Mouse (Mus musculus): ENCODE measurements at regions not wholly inside any gene's neighbourhood (a gene's known extent, or its start where the extent isn't known, plus 50 kb on each side); places are given as distances from the start of the nearest gene placed in this dataset.
"Not testable (repeated sequence)": the region's sequence is repeated elsewhere in the genome, so short reads cannot be mapped to it uniquely, and the experiment has no call there.

DNA sequence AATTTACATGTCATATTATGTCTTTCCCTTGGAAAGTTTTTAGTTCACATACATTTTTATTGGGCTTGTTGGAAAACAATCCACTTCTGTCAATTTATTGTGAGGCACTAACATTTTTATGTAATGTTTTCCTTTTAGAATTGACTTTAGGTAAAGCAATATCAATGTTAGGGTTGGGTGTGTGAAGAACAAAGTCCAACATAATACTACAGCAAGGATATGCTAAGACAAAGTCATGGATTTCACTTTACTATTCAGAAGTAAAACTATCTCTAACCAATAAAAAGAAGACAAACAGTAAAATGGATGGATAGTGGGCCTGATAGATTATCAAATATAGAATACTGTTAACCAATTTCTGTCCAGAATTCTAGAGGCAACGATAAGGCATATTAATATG is 208.4 kb downstream of the Amd2 start:
- no peak for DNase-seq

GRCm38 (mm10) chr10:35502620-35503019 is 209.1 kb downstream of the Amd2 start:
- no peak for DNase-seq

GRCm38 (mm10) chr10:35502075-35502474 is 209.6 kb downstream of the Amd2 start:
- no peak for DNase-seq

- DNase-seq = not testable (repeated sequence)
Observed at GRCm38 (mm10) chr10:35478786-35479185, 232.9 kb downstream of the Amd2 start.

DNA sequence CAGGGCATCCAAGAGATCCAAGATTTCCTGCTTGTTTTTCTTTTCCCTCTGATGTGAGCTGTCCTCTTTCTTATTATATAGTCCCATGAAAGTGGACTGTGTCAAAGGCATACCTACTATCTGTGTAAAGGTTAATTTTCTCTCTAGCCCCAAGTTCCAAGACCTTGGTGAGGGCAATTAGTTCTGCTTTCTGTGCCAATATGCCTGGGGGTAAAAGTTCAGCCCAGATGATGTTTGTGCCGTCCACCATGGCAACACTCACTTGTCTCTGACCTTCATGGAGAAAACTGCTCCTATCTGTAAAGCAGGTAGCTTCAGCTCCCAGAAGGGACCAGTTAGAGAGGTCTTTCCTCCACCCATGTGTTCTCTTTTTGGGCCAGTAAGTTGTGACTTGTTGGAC is 265.2 kb downstream of the Amd2 start:
- DNase-seq = no peak

DNA sequence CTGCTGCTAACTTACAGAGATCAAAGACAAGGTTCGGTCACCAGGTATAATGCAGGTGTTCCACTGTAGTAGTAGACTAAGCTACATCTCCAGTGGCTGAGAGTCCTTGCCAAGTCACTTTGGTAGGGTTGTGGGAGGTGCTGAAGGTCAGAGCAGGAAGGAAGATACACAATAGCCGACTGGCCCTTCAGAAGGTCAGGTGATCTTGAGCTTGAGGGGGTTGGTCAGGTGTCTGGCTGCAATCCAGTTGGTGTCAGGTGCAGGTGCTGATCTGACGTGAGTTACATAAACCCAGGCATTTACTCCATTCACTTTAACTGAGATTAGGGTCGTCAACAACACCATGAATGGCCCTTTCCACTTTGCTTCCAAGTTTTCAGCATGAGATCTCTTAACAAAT is 266.8 kb downstream of the Amd2 start:
- peak; percentile 16 for DNase-seq

DNA sequence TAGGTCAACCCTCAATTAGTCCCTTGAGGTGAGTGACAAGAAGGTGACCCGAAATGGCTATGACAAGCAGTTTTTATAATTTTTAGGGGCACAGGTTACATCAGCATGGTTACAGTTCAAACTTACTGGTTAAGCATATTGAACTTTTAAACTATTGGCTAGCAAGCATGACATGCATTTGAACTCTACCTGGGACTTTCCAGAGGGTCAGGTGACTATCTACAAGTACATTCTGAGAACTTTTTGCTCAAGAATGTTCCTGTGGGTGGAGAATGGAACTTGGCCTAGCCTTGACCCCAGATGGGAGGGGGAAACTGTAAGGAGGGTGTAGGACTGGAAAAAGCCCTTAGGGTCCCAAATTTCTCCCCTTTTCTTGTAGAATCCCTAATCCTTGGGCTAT is 267.8 kb downstream of the Amd2 start:
- DNase-seq = no peak
